Mouse (Mus musculus) spleen, adult 2 months (tissue): ENCODE measurements around the gene Rbm24.

Experiments used
- CTCF ChIP-seq: fragments of 200-500 bp; IDR thresholded peaks from 2 replicates; pipeline ENCODE4 v1.5.1; 2011; ENCODE audit warnings: mild to moderate bottlenecking, inconsistent platforms; ENCODE audit not compliant: insufficient read depth, insufficient read length, insufficient replicate concordance; ENCODE audit errors: extremely low read depth
- POLR2A ChIP-seq: fragments of 200-500 bp; IDR thresholded peaks from 2 replicates; pipeline ENCODE4 v1.6.1; 2011; ENCODE audit warnings: low read depth, low read length, inconsistent platforms

DNA sequence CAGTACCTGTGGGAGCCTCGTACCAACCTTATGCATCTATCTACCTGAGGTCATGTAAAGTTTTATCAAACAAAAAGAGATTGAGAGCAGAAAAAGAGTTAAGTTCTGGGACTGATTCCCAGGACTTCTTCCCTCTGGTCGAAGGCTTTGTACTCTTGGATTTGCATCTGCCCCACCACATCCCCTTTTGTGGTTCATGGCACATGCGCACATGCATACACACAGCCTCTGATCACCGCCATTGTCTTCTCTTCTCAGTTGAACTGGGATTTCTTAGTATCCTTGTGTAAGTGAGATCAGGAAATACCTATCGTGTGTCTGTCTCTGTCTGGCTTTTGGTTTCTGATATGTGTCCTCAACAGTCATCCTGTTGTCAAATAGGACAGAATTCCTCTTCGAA lies 20.7 kb downstream of the Rbm24 start:
- no peak for TF ChIP-seq POLR2A
- TF ChIP-seq CTCF = no peak
